Mouse (Mus musculus) intestine, embryonic 15.5 days (tissue): Measurements from ENCODE around the gene Trp53rka. TPM values are rescaled to one million over a fixed set of nuclear protein-coding genes. Genes with fewer than 3 reads are reported as not detected.
A peak's percentile ranks its signal among the peaks of the same experiment; 100 is the strongest.

ENCODE experiments used
- ATAC-seq: fragments of 200-750 bp; cut with Nextera tagmentation; 2 replicates; pipeline ENCODE4 v1.8.0; 2017; ENCODE audit warnings: moderate TSS enrichment, moderate library complexity
- H3K27ac ChIP-seq: fragments of 300-500 bp; sonication (generic); 2 replicates; pipeline ENCODE4 v1.5.1; 2015; ENCODE audit warnings: mild to moderate bottlenecking, inconsistent platforms
- H3K27me3 ChIP-seq: fragments of 300-500 bp; sonication (generic); replicated peaks from 2 replicates; pipeline ENCODE4 v1.6.1; 2015; ENCODE audit warnings: inconsistent platforms
- H3K36me3 ChIP-seq: fragments of 300-500 bp; sonication (generic); 2 replicates; pipeline ENCODE4 v1.6.1; 2015; ENCODE audit warnings: inconsistent platforms
- H3K4me1 ChIP-seq: fragments of 300-500 bp; sonication (generic); replicated peaks from 2 replicates; pipeline ENCODE4 v1.6.1; 2015; ENCODE audit warnings: inconsistent platforms
- H3K4me2 ChIP-seq: fragments of 300-500 bp; sonication (generic); replicated peaks from 2 replicates; pipeline ENCODE4 v1.6.1; 2015; ENCODE audit warnings: mild to moderate bottlenecking, inconsistent platforms
- H3K4me3 ChIP-seq: fragments of 300-500 bp; sonication (generic); replicated peaks from 2 replicates; pipeline ENCODE4 v1.5.1; 2015; ENCODE audit warnings: inconsistent platforms
- H3K9ac ChIP-seq: fragments of 300-500 bp; sonication (generic); 2 replicates; pipeline ENCODE4 v1.6.1; 2015; ENCODE audit warnings: inconsistent platforms
- H3K9me3 ChIP-seq: fragments of 300-500 bp; sonication (generic); 2 replicates; pipeline ENCODE4 v1.6.1; 2016; ENCODE audit warnings: inconsistent platforms
- WGBS: fragments of 180-500 bp; shearing (Covaris S2); methylation state at CpG from one replicate; pipeline ENCODE4 v1.1.7; 2015; 5-methylcytosine and 5-hydroxymethylcytosine counted together
- polyA plus RNA-seq: library from polyadenylated mRNA; unstranded; fragments of >200 nt; fragmentation: Nextera tagmentation; extraction: Ambion mirVana; gene quantifications from 2 replicates; pipeline ENCODE4 v1.2.1, GENCODE M21; 2015

Gene Trp53rka
- polyA plus RNA-seq, 1 experiment from 2014 or later: 29.1 TPM

DNA sequence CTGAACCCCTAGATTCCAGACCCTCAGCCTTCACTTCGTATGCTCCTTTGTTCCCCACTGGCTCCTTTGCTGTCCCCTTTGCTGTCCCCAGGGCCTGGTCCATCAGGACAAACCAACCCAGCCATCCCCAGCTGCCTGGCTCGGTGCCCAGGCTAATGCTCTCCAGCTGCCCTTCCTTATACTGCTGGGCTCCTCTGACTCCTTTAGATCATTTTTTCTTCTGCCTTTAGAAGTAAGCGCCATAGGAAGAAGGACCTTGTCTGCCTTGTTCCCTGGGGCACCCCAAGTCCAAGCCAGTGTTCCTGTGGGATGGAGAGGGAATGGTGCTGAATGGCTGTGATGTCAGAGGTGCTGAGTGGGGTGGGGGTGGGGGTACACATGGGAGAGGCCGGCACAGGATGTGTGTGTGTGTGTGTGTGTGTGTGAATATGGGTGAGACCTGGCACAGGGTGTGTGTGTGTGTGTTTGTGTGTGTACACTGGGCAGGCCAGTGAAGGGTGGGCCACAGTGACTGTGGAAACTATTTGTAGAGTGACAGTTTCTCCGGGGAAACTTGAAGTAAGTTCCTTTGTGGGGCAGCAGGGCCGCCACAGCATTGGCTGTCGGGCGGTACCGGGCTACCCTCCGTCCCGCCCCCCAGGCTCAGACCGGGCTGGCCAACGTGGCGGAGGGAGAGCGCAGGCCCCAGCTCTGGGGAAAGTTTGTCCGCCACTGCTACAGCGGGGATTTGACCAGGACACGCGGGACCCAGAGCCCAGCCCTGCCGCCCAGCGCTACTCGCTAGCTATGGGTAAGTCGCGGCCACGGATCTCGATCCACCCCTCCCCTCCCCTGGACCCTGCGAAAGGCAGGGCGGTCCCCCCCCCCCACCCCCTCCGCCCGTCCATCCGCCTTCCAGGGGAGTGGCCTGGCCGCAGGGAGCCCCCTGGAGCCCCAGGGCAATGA lies 10.4 kb upstream of the Trp53rka start, which contains the start of gene Slc2a10:
TSS of gene Slc2a10 (plus strand) at position 529 of the 945 bp plus-strand sequence.
- peak within 1 kb of the TSS; percentile 47 for H3K4me3 ChIP-seq
- 6% methylated on average over 30 of the region's 32 CpGs for WGBS
- H3K27ac ChIP-seq: peak within 1 kb of the TSS; percentile 56
- H3K9me3 ChIP-seq: no peaks in the 10 kb centered on the region
- peak within 1 kb of the TSS; percentile 54 for H3K9ac ChIP-seq
- peak; percentile 87 for ATAC-seq
- no peaks in the 10 kb centered on the region for H3K27me3 ChIP-seq
- H3K36me3 ChIP-seq: no peaks in the 10 kb centered on the region
- peak within 1 kb of the TSS; percentile 70 for H3K4me2 ChIP-seq
- H3K4me1 ChIP-seq: peaks cover 11% of the 10 kb centered on the region; the same call in 1 of the 2 replicates

DNA sequence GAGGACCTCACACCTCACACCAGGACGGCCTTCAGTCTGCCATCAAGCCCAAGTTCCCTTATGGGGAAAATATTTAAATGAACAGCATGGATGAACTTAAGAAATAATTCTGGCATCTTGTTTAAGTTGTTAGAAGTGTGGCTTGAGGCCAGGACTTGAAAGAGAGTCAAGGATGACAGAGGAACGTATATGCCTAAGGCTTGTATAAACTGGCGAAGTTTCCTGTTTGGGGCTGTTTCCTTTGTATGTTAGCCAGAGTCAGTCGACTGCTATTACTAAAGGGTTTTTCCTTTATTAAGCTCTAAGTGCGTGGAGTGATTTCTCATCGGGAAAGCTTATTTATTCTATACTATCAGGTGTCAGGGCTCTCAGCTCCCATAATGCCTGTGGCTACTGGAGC lies 5.7 kb upstream of the Trp53rka start:
- H3K4me1 ChIP-seq: peaks cover 10% of the 10 kb centered on the region; the same call in 1 of the 2 replicates
- no peaks in the 10 kb centered on the region for H3K27me3 ChIP-seq
- no peaks in the 10 kb centered on the region for H3K36me3 ChIP-seq
- 45% methylated on average over 6 of the region's 6 CpGs for WGBS
- H3K4me2 ChIP-seq: no peak overlapping the region
- H3K9me3 ChIP-seq: no peaks in the 10 kb centered on the region
- H3K27ac ChIP-seq: no peak overlapping the region
- no peak overlapping the region for H3K4me3 ChIP-seq
- no peak for ATAC-seq
- no peak overlapping the region for H3K9ac ChIP-seq

DNA sequence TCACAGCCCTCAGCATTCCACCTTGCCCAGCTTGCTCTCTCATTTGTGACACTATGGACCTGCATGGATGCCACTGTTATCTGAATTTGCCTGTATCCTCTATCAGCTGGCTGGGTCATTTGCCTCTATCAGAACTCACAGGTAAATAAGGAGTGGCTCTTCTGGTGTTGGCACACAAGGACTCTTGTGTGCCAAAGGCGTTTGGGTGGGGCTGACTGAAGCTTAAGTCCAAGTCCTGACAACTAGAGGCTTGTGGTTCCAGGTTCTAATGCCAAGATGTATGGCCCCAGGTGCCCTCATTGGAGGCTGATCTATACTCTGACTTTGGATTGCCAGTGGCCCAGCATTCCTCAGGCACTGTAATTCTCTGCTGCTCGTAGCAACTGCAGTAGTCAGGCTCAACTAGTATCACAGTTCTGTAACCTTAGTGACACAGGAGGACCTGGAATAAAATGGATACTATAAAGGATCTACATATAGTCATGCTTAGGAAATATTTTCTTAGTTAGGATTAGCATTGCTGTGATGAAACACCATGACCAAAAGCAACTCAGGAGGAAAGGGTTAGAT lies 4.7 kb upstream of the Trp53rka start:
- no peak overlapping the region for H3K4me3 ChIP-seq
- no peak overlapping the region for H3K4me2 ChIP-seq
- H3K27me3 ChIP-seq: no peaks in the 10 kb centered on the region
- H3K36me3 ChIP-seq: no peaks in the 10 kb centered on the region
- ATAC-seq: no peak
- no peak overlapping the region for H3K27ac ChIP-seq
- H3K9ac ChIP-seq: no peak overlapping the region
- WGBS: 51% methylated on average over 2 of the region's 2 CpGs
- peaks cover 6% of the 10 kb centered on the region; the same call in 1 of the 2 replicates for H3K4me1 ChIP-seq
- no peaks in the 10 kb centered on the region for H3K9me3 ChIP-seq

DNA sequence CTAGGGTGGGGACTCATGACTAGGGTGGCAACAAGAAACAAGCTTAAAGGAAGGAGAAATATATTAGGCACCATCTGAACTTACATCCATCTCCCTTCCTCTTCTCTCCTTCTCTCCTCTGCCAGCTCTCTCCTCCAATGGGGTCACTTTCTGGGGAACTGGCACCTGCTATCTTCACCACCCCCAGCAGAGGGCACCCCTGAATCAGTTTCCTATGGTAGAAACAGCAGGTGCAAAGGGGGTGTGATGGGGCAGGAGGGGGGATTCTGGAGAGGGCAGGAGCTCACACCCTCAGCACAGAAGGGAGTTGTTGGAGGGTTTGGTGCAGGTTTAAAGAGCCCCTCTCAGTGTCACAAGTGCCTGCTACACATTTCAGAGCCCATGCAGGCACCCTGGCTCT lies 3.1 kb upstream of the Trp53rka start:
- H3K36me3 ChIP-seq: no peaks in the 10 kb centered on the region
- H3K9me3 ChIP-seq: no peaks in the 10 kb centered on the region
- H3K4me2 ChIP-seq: no peak overlapping the region
- H3K4me3 ChIP-seq: no peak overlapping the region
- H3K9ac ChIP-seq: no peak overlapping the region
- no peaks in the 10 kb centered on the region for H3K27me3 ChIP-seq
- H3K4me1 ChIP-seq: peaks cover 11% of the 10 kb centered on the region; the same call in 1 of the 2 replicates
- no peak for ATAC-seq
- H3K27ac ChIP-seq: no peak overlapping the region

DNA sequence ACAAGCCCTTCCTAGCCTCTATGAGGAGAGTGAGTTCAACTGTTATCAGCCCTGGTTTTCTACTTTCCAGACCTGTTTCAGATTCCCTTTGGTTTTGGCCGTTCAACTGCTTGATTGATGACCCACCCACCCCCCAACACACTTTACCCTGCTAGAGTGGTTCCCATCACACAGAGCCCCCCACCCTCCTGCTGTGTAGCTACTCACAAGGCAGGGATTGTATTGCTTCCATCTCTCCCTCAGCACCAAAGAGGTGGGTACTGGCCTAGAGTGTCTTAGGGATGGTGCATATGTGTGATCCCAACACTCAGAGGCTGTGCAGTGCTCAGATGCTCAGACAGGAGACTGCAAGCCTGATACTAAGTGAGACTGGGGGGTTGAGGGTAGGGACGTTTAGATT lies 1.4 kb upstream of the Trp53rka start:
- Histone ChIP-seq H3K27me3 (no peaks in the 10 kb centered on the region), H3K9me3 (no peaks in the 10 kb centered on the region), H3K36me3 (peaks cover 6% of the 10 kb centered on the region; the same call in 1 of the 2 replicates), H3K4me2 (no peak overlapping the region), H3K27ac (no peak overlapping the region), H3K4me1 (peaks cover 11% of the 10 kb centered on the region; the same call in 1 of the 2 replicates), H3K4me3 (no peak overlapping the region), H3K9ac (no peak overlapping the region)
- WGBS: 52% methylated on average over 2 of the region's 2 CpGs
- ATAC-seq: no peak

DNA sequence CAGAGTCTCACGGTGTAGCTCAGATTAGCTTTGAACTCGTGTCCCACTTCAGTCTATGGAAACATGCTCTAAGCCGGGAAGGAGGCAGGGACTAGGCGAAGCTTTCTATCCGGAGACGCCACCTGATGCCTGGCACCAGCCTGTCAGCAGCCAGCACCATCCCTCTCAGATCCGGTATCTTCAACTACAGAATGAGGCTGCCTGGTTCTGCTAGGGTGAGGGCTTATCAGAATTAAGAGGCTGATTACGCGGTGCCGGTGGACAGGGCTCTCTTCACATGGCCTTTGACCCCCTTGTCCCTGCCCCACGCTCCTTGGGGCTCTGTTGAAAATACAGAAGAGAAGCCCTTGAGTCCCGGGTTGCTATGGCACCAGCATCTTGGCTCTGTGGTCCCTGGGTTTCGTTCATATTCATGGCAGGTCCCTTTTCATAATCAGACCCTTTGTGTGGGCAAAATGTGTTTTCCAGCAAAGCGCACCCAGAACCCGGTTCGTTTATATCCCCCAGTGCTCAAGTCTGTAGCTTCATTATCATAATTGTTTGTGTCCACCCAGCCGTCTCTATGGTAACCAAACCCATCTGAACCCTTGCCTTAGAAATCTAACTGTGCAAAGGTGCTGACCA lies 575 bp upstream of the Trp53rka start:
- no peak overlapping the region for H3K27ac ChIP-seq
- peak; percentile 21 for ATAC-seq
- H3K4me1 ChIP-seq: peaks cover 12% of the 10 kb centered on the region; the same call in 1 of the 2 replicates
- no peaks in the 10 kb centered on the region for H3K9me3 ChIP-seq
- peak overlapping the region; percentile 74 for H3K4me2 ChIP-seq
- WGBS: 24% methylated on average over 17 of the region's 17 CpGs
- peaks cover 12% of the 10 kb centered on the region; the same call in 1 of the 2 replicates for H3K36me3 ChIP-seq
- peak overlapping the region; percentile 82 for H3K4me3 ChIP-seq
- peak overlapping the region; percentile 38; the same call in 1 of the 2 replicates for H3K9ac ChIP-seq
- H3K27me3 ChIP-seq: no peaks in the 10 kb centered on the region

DNA sequence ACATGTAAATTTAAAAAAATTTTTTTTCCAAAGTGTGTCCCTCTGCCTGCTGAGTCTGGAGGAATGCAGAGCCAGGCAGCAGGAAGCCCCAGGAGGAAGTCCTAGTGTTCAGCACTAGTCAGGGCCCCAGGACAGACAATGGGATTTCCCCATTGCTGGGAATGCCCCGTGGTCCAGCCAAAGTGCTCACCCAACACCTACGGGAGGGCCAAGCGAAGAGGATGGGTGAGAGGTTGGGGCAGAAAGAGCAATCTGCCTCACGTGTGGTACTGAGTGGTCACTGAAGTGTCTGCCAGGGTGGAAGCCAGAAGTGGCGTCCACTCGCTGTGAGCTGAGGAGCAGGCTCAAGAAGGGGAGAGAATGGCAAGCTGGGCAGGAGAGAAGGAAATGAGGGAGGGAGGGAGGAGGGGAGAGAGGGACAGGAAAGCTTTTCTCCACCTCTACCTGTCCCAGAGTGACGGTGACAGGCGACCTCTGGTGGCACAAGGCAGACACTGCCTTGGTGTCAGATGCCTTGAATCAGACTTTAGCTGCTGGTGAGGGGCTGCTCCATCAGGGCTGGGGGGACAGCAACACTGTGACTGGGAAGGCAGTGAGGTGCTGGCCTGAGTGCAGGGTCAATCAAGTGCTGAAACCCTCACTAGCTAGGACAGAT lies 6.1 kb downstream of the Trp53rka start:
- H3K27ac ChIP-seq: no peak overlapping the region
- H3K4me2 ChIP-seq: no peak overlapping the region
- H3K9me3 ChIP-seq: no peaks in the 10 kb centered on the region
- H3K4me1 ChIP-seq: peaks cover 6% of the 10 kb centered on the region; the same call in 1 of the 2 replicates
- no peak overlapping the region for H3K9ac ChIP-seq
- peak; percentile 58 for ATAC-seq
- H3K27me3 ChIP-seq: no peaks in the 10 kb centered on the region
- peaks cover 15% of the 10 kb centered on the region; the same call in 1 of the 2 replicates for H3K36me3 ChIP-seq
- WGBS: 27% methylated on average over 8 of the region's 8 CpGs
- no peak overlapping the region for H3K4me3 ChIP-seq

DNA sequence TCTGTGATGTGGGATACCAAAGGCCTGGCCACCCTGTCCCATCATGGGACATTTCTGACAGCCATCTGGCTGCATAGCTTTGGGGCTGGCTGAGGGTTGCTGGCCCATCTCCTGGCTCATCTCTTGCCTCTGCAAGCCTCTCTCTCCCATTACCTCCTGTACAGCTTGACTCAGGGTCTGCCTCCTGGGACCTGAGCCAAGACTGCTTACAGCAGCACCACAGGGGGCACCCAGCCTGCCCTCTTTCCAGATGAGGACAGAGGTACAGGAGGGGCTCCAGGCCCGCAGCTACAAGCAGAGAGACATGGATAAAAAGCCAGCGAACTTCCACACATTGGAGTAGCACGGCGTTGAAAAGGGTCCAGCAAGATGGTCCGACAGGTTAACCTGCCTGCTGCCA lies 6.7 kb downstream of the Trp53rka start:
- H3K4me1 ChIP-seq: 0 out of 2 replicates have a peak, but pooled peaks cover 5% of the 10 kb centered on the region
- peaks cover 15% of the 10 kb centered on the region; the same call in 1 of the 2 replicates for H3K36me3 ChIP-seq
- no peak overlapping the region for H3K9ac ChIP-seq
- no peak for ATAC-seq
- 83% methylated on average over 5 of the region's 5 CpGs for WGBS
- H3K27me3 ChIP-seq: no peaks in the 10 kb centered on the region
- H3K4me2 ChIP-seq: no peak overlapping the region
- H3K9me3 ChIP-seq: no peaks in the 10 kb centered on the region
- H3K4me3 ChIP-seq: no peak overlapping the region
- H3K27ac ChIP-seq: no peak overlapping the region

DNA sequence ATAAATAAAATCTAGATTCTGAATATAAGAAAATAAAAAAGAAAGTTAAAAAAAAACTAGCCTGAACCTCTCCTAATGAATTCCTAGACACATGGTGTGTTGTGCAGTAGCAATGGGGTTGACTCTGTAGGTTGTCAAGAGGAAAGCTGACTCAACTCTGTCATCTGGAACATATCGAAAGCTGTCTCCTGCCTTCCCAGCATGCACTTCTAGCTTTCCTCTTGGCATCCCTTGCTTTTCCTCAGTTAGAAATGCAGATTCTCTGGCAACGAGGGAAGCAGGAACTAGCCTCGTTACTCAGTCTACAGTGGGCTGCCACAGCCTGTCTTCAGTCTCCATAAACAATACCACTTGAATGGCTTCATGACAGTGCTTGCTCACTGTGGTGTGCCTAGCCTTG lies 7.3 kb downstream of the Trp53rka start:
- Histone ChIP-seq H3K4me2 (no peak overlapping the region), H3K27me3 (no peaks in the 10 kb centered on the region), H3K9ac (no peak overlapping the region), H3K4me3 (no peak overlapping the region), H3K36me3 (peaks cover 14% of the 10 kb centered on the region; the same call in 1 of the 2 replicates), H3K9me3 (no peaks in the 10 kb centered on the region), H3K27ac (no peak overlapping the region), H3K4me1 (0 out of 2 replicates have a peak, but pooled peaks cover 5% of the 10 kb centered on the region)
- ATAC-seq: no peak
- 69% methylated on average over 3 of the region's 3 CpGs for WGBS

DNA sequence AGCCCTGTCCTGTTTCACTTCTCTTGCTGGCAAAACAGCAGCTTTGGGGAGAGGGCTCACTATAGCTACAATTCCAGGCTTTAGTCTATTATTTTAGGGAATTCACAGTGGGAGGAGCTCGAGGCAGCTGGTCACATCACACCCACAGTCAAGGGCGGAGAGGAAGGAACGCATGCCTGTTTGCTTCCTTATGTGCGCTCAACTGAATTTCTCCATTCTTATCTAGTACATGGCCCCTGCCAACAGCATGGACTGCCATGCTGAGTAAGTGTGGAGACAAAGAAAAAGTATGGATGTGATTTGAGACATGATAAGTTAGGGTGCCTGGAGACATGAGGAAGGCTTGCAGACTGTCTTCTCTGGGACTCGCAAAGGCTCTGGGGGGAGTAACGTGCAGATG lies 9.0 kb downstream of the Trp53rka start:
- Histone ChIP-seq H3K4me3 (no peak overlapping the region), H3K9ac (no peak overlapping the region), H3K27ac (no peak overlapping the region), H3K36me3 (0 out of 2 replicates have a peak, but pooled peaks cover 7% of the 10 kb centered on the region), H3K4me2 (no peak overlapping the region), H3K4me1 (0 out of 2 replicates have a peak, but pooled peaks cover 5% of the 10 kb centered on the region), H3K27me3 (no peaks in the 10 kb centered on the region), H3K9me3 (no peaks in the 10 kb centered on the region)
- no peak for ATAC-seq
- WGBS: 60% methylated on average over 6 of the region's 6 CpGs

DNA sequence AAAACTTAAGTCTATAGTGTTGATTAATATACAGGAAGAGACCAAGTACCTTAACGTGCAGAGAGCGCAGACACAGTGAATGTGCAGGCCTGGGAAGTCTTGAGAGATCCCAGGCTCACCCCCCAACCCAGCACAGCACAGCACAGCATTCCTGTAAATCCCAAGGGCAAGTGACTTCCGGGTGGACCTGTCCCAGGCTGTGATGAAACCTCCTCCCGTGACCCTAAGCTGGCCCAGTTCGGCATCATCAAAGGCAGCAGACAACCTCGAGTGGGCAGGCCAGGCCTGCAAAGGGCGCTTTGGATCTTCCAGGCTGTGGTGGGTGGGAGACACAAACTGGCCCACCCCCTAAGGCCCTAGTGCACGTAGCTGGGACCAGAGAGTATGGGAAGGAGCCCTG lies 11.1 kb downstream of the Trp53rka start:
- H3K27me3 ChIP-seq: no peaks in the 10 kb centered on the region
- no peak overlapping the region for H3K27ac ChIP-seq
- H3K36me3 ChIP-seq: no peaks in the 10 kb centered on the region
- H3K4me1 ChIP-seq: 0 out of 2 replicates have a peak, but pooled peaks cover 2% of the 10 kb centered on the region
- no peak overlapping the region for H3K9ac ChIP-seq
- H3K4me2 ChIP-seq: no peak overlapping the region
- no peak for ATAC-seq
- 48% methylated on average over 8 of the region's 8 CpGs for WGBS
- no peaks in the 10 kb centered on the region for H3K9me3 ChIP-seq
- no peak overlapping the region for H3K4me3 ChIP-seq
